Mouse (Mus musculus) left cerebral cortex, postnatal 14 days (tissue): ENCODE measurements around the gene Plch2. TPM values are rescaled to one million over a fixed set of nuclear protein-coding genes. Genes with fewer than 3 reads are reported as not detected.
A peak's percentile ranks its signal among the peaks of the same experiment; 100 is the strongest.

ENCODE experiments used
- DNase-seq, 2 experiments: peaks; one replicate each; pipeline ENCODE4 v3.0.0; 2021 to 2022; ENCODE audit warnings: low spot score in 2 of 2, mixed read lengths in 1 of 2
- intact Hi-C: fragments of 180-260 bp; cut with DNase I; formaldehyde crosslinking; loops from one replicate; pipeline ENCODE4 v1.15.1; 2025
- total RNA-seq, 2 experiments: library from RNA; stranded (reverse); gene quantifications; 2 replicates each; pipeline ENCODE4 v1.2.3; 2021

Plch2 gene
- total RNA-seq, 2 experiments from 2014 or later, result 50.2 to 50.5 TPM

GRCm38 (mm10) chr4:154964581-154965235, 91.9 kb downstream of the Plch2 start:
- no peak for DNase-seq

GRCm38 (mm10) chr4:154963901-154964580, 92.5 kb downstream of the Plch2 start, which contains the start of gene Pank4:
TSS of gene Pank4 (plus strand) at chr4:154964123.
- intact Hi-C loops, result no loop called here
- peak; percentile 93 for DNase-seq

More at GRCm38 (mm10) chr4:154964581-154965235, 91.9 kb downstream of the Plch2 start:
- intact Hi-C loops, result loop anchor here (5.0 kb wide), 1 partner anchor 87 kb away; no protein-coding TSS in a partner anchor

GRCm38 (mm10) chr4:154963190-154963836, 93.3 kb downstream of the Plch2 start:
- intact Hi-C loops, result no loop called here
- peak in 1 of 2 experiments; percentile 50 for DNase-seq

GRCm38 (mm10) chr4:154962683-154963082, 93.9 kb downstream of the Plch2 start:
- intact Hi-C loops, result no loop called here

GRCm38 (mm10) chr4:154961911-154962310, 94.7 kb downstream of the Plch2 start:
- intact Hi-C loops, result no loop called here
- DNase-seq, result no peak

More at GRCm38 (mm10) chr4:154962683-154963082, 93.9 kb downstream of the Plch2 start:
- DNase-seq, result no peak

GRCm38 (mm10) chr4:154961226-154961738, 95.3 kb downstream of the Plch2 start:
- intact Hi-C loops, result no loop called here

GRCm38 (mm10) chr4:154960690-154961225, 95.8 kb downstream of the Plch2 start, which contains the start of gene Hes5:
TSS of gene Hes5 (plus strand) at chr4:154960923.
- intact Hi-C loops, result no loop called here
- peak in 1 of 2 experiments; percentile 71 for DNase-seq

More at GRCm38 (mm10) chr4:154961226-154961738, 95.3 kb downstream of the Plch2 start:
- DNase-seq, result no peak

GRCm38 (mm10) chr4:154960021-154960689, 96.4 kb downstream of the Plch2 start:
- intact Hi-C loops, result no loop called here
- DNase-seq, result no peak

GRCm38 (mm10) chr4:154958621-154959020, 98.0 kb downstream of the Plch2 start:
- DNase-seq, result no peak
- intact Hi-C loops, result no loop called here

- DNase-seq, result peak; percentile 69 to 78
- intact Hi-C loops, result no loop called here
These were observed 98.4 kb downstream of the Plch2 start for GRCm38 (mm10) chr4:154958171-154958570.

- peak; percentile 40 to 82 for DNase-seq
- intact Hi-C loops, result no loop called here
These were observed 99.1 kb downstream of the Plch2 start for GRCm38 (mm10) chr4:154957289-154957993.

GRCm38 (mm10) chr4:154956604-154957003, 100.0 kb downstream of the Plch2 start:
- intact Hi-C loops, result no loop called here
- DNase-seq, result no peak

- DNase-seq, result no peak
- intact Hi-C loops, result no loop called here
These were observed 103.9 kb downstream of the Plch2 start for GRCm38 (mm10) chr4:154952461-154953241.

- DNase-seq, result no peak
- intact Hi-C loops, result no loop called here
These were observed 107.0 kb downstream of the Plch2 start for GRCm38 (mm10) chr4:154949589-154949982.

GRCm38 (mm10) chr4:154948940-154949588, 107.5 kb downstream of the Plch2 start:
- no peak for DNase-seq
- intact Hi-C loops, result no loop called here

- intact Hi-C loops, result no loop called here
- peak in 1 of 2 experiments; percentile 71 for DNase-seq
These were observed 108.3 kb downstream of the Plch2 start for GRCm38 (mm10) chr4:154948066-154948939.
